In the genomic region with DNA sequence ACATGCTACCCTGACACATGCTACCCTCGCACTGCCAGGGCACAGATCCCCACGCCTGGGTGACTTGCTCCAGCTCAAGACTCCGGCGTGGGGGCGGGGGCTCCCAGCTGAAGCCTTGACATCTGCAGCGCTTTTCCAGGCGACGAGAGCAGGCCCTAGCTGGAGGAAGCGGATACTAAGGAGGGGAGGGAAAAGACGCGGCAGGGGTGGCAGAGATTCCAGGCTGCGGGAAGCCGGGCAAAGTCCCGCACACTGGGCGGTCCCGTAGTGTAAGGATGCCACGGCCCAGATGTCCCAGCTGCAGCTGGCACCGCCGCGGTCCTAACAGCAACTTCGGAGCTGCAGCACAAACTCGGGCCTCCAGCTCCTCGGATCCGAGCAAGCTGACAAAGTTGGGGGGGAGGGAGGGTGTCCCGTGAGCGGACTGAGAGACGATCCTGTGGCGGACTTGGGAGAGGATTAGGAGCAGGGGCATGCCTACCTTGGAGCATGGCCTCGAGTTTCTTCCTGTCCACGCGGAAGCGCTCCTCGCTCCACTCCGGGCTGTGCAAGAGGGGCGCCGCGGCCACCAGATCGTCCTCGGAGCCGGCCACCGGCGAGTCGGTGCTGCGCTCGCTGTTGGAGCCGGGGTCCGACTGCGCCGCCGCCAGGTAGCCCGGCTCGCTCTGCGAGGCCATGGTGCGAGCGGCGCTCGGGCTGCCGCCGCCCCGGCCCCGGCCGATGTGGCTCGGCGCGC, we compare ENCODE assay signal across 8 mouse cellular contexts. TPM values are rescaled to one million over a fixed set of nuclear protein-coding genes. Genes with fewer than 3 reads are reported as not detected.
DNase-seq lines count a peak whose midpoint lies in the region; ATAC-seq lines count a peak whose summit lies in the region.

No protein-coding gene starts in this region.

- ATAC-seq in frontal cortex, adult (ENCODE audit: low TSS enrichment), result peak; percentile 45
- ATAC-seq in CD4-positive, CD25-positive, alpha-beta regulatory T cell, adult 4 months, result no peak

- peak; percentile 52 for DNase-seq in Muller cell, postnatal 12 days (ENCODE audit: inconsistent ontology term)
- peak; percentile 63 to 75 for DNase-seq in adrenal gland, postnatal 36 days
- DNase-seq in heart, postnatal 4 days, result peak; percentile 68
- DNase-seq in layer of hippocampus, postnatal 25 days (ENCODE audit: extremely low spot score in 1 of 2, low spot score in 1 of 2), result peak; percentile 14 to 18
- DNase-seq in lung, postnatal 36 days, result peak; percentile 60
- peak; percentile 30 for DNase-seq in right cerebral cortex, postnatal 4 days

RNA-seq across cellular contexts. Expression of gene Bicc1, which starts 0.4 kb away (rescaled TPM):
- 10 to 100 TPM; 14.0 to 18.0 TPM for total RNA-seq in adrenal gland, postnatal 36 days (2021)
- total RNA-seq in heart, postnatal 4 days (2021), result 10 to 100 TPM; 37.6 to 38.4 TPM
- total RNA-seq in layer of hippocampus, postnatal 25 days (2021), result 1 to 10 TPM; 3.7 to 4.7 TPM
- polyA plus RNA-seq in CD4-positive, CD25-positive, alpha-beta regulatory T cell, adult 4 months (2017; shearing (Covaris generic)), result under 1 TPM in 1 of 2 experiments, not detected in 1; 0.11 TPM

Comparison
In these comparisons a context has a peak if more than half of its experiments do, and no peak if none do; other contexts are left out.
1. DNase-seq: peak in every context shown above with its lines; median percentile 69 in adrenal gland, postnatal 36 days; 68 in heart, postnatal 4 days; 60 in lung, postnatal 36 days; 52 in Muller cell, postnatal 12 days; 30 in right cerebral cortex, postnatal 4 days; 16 in layer of hippocampus, postnatal 25 days.